Mouse (Mus musculus): ENCODE measurements around the gene Ptpre. TPM values are rescaled to one million over a fixed set of nuclear protein-coding genes. Genes with fewer than 3 reads are reported as not detected.

Ptpre gene
- polyA plus RNA-seq (2017; shearing (Covaris generic)) = 38.9 TPM

DNA sequence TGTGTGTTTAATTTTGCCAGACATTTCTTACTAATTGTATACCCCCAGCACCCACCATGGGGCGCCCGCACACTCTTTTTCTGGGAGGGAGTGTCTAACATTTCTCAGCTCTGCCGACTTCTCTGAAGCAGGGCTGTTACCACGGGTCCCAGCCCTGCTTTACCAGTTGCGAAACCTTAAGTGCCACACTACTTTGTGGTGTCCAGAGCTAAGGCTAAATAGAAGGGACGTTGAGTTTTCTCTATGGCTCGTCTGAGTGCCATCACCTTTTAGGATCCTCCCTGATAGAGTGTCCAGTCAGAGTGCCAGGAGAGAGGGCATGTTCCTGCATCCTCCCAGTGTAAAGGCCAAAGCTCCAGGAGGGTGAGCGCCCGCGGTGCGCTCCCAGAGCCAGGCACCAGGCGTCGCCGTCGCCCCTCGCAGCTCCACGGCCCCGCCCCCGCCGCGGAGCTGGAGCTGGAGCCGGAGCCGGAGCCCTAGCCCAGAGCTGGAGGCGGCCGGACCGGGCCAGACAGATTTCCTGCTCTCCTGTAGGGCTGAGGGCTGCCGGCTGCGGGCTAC, at the start of gene Ptpre:
Gene Ptpre (plus strand): TSS at position 141 of the 561 bp plus-strand sequence.

DNA sequence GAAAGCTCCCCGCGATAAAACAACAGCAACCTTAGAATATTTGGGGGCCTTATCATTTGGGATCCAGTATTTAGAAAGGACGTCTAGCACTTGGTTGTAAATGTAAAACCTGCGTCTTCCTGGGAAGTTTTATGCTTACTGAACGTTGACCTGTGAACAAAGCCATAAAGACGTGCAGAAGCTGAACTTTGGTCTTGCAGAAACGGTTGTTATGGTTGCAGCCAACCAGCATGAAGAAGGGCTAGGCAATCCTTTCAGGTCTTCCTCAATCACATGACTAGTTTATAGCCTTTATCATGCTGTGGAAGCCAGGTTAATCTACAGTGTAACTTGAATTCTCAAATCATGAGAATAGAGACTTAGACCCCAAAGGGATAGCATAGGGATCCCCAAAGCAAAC, 8.8 kb upstream of the Ptpre start, which contains the start of gene Clrn3:
Gene Clrn3 (minus strand): TSS at position 140 of the 400 bp plus-strand sequence.

DNA sequence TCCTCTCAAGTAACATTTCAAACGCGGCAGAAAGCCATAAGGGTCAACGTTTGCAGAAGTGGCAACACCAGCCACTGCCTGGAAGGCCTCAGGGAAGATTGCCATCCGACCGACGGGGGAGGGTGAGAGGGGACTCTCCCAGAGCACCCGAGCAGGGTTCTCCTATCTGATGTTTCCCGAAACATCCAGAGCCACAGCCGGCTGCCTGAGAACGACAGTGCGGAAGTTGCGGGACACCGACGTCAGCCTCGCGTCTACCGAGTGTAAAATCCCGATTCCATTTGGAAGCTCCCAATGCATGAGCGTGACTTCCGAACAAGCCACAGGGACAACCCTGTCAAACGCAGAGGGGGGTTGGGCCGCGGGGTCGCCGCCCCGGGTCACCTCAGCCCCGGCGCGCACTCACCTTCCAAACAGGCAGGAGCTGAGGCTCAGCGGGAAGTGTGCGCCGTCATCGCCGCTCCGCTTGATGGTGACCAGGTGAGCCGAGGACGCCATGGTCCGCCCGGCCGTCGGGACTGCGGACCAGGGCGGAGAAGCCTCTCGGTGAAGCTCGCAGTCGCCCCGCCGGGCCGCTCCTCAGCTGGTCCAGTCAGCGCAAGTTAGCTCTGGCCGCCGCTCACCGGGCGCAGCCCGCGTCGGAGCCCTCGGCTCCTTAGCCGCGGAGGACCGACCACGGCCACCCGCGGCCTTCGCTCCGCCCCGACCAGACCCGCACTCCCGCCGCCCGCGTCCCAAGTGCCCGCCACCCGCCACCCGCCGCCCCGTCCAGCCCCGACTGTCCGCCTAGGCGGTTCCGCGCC, 178.6 kb downstream of the Ptpre start, which contains the start of gene Mki67:
Gene Mki67 (minus strand): TSS at position 720 of the 803 bp plus-strand sequence.

Other genes with a start within 250 kb of the Ptpre start
- not detected for gene Foxi2, start 127.2 kb upstream of the Ptpre start, polyA plus RNA-seq (2017; shearing (Covaris generic))
- not detected for gene Clrn3, start 8.8 kb upstream of the Ptpre start, polyA plus RNA-seq (2017; shearing (Covaris generic))
- 8.6 TPM for gene Mki67, start 178.9 kb downstream of the Ptpre start, polyA plus RNA-seq (2017; shearing (Covaris generic))

Measured in inflammation-experienced regulatory T-cells, adult 16 weeks (primary cell).